Mouse (Mus musculus) heart, postnatal 0 days (tissue): ENCODE measurements around the gene Tcf15.

Experiments
- CTCF ChIP-seq: IDR thresholded peaks from 2 replicates; pipeline ENCODE4 v1.5.1; 2016; ENCODE audit warnings: antibody characterized with exemption, control low read depth, low read depth
- EP300 ChIP-seq: IDR thresholded peaks from 2 replicates; pipeline ENCODE4 v1.6.1; 2016; ENCODE audit warnings: antibody characterized with exemption, low read depth

GRCm38 (mm10) chr2:152111920-152112319, 31.4 kb upstream of the Tcf15 start:
- TF ChIP-seq EP300 = no peak
- TF ChIP-seq CTCF = peak; percentile 100
